Mouse (Mus musculus): ENCODE measurements around the gene 1700025G04Rik. TPM values are rescaled to one million over a fixed set of nuclear protein-coding genes. Genes with fewer than 3 reads are reported as not detected.

The 1700025G04Rik gene
- polyA plus RNA-seq, 1 experiment from 2014 or later = 29.3 TPM

DNA sequence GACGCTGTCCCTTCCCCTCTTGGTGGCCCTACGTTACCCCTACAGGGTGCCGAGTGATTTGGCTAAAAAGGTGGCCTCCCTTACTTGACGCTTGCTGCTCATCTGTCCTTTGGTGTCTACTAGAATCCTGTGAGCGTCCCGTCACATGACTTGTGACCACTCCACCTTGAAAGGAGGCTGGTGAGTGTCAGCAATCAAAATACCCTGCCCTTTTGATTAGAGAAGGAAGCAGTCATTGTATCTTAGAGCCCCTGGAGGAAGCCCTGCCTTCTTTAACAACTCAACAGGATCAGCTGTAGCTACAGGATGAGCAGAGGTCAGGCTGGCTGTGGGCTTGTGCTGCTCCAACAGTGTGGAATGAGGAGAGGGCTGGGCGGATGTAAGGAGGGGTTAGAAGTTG, 190.0 kb downstream of the 1700025G04Rik start:
- ATAC-seq (replicated peaks; ENCODE audit: insufficient number of reproducible peaks, low FRiP score, low TSS enrichment, low read depth) (no peak), DNase-seq (ENCODE audit: low spot score) (no peak)
- no peak overlapping the region for H3K4me2 ChIP-seq (ENCODE audit: low read depth, low read length)
- H3K9me3 ChIP-seq (replicated peaks; ENCODE audit: control insufficient read depth, low read length) = no peaks in the 10 kb centered on the region
- WGBS = 78% methylated on average over 7 of the region's 7 CpGs
- no peaks in the 10 kb centered on the region for H3K4me1 ChIP-seq (ENCODE audit: control insufficient read depth, insufficient read depth, low read length)
- no peaks in the 10 kb centered on the region for H3K27me3 ChIP-seq (ENCODE audit: control insufficient read depth, insufficient read depth, low read length)
- no peaks in the 10 kb centered on the region for H3K36me3 ChIP-seq (replicated peaks; ENCODE audit: control insufficient read depth, insufficient read depth, low read depth, low read length)
- no peak overlapping the region for H3K27ac ChIP-seq (replicated peaks; ENCODE audit: low read depth, low read length)
- no peak overlapping the region for H3K4me3 ChIP-seq (ENCODE audit: low read depth, low read length)
- no peak overlapping the region for H3K9ac ChIP-seq (replicated peaks; ENCODE audit: low read length)

DNA sequence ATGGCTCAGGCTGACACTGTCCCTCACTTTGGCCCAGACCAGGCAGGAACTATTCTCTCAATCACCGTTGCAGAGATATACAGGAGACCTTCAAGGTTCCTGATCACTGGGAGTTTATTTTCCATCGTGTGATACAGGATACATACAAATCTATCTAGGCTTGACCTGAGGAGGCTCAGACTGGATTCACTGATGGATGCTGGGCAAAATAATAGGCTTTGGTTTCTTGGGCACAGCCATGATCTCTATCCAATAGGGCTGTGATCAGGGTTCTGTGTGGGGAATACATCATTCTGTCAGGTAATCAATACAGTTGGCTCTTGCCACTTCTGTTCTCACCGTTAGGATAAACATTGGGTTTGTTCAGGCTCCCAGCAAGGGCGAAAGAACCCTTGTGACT, 194.5 kb downstream of the 1700025G04Rik start:
- no peak overlapping the region for H3K9ac ChIP-seq (replicated peaks; ENCODE audit: low read length)
- H3K36me3 ChIP-seq (replicated peaks; ENCODE audit: control insufficient read depth, insufficient read depth, low read depth, low read length) = no peaks in the 10 kb centered on the region
- no peaks in the 10 kb centered on the region for H3K4me1 ChIP-seq (ENCODE audit: control insufficient read depth, insufficient read depth, low read length)
- 81% methylated on average over 4 of the region's 4 CpGs for WGBS
- no peak overlapping the region for H3K4me2 ChIP-seq (ENCODE audit: low read depth, low read length)
- H3K27me3 ChIP-seq (ENCODE audit: control insufficient read depth, insufficient read depth, low read length) = no peaks in the 10 kb centered on the region
- ATAC-seq (replicated peaks; ENCODE audit: insufficient number of reproducible peaks, low FRiP score, low TSS enrichment, low read depth) = no peak
- no peak overlapping the region for H3K4me3 ChIP-seq (ENCODE audit: low read depth, low read length)
- no peaks in the 10 kb centered on the region for H3K9me3 ChIP-seq (replicated peaks; ENCODE audit: control insufficient read depth, low read length)
- no peak overlapping the region for H3K27ac ChIP-seq (replicated peaks; ENCODE audit: low read depth, low read length)
- no peak for DNase-seq (ENCODE audit: low spot score)

DNA sequence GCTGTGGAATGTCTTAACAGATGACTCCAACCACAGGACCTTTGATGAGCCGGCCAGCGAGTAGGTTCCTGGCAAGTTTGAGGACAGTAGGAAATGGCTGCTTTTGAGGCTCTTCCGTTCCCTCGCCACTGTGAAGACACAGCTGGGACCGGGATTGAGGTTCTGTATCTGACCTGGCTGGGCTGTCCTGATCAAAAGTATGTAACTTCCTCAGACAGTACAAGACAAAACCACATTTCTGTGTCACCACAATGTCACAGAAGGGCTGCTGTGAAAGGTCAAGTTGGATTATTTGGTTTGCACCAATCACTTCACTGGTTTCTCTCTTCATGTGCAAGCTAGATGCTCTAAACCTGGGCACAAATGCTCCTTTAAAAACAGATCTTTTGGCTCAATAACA, 195.9 kb downstream of the 1700025G04Rik start:
- DNase-seq (ENCODE audit: low spot score) = no peak
- Histone ChIP-seq H3K36me3 (replicated peaks; ENCODE audit: control insufficient read depth, insufficient read depth, low read depth, low read length) (no peaks in the 10 kb centered on the region), H3K9me3 (replicated peaks; ENCODE audit: control insufficient read depth, low read length) (no peaks in the 10 kb centered on the region), H3K4me2 (ENCODE audit: low read depth, low read length) (no peak overlapping the region), H3K9ac (replicated peaks; ENCODE audit: low read length) (no peak overlapping the region), H3K4me1 (ENCODE audit: control insufficient read depth, insufficient read depth, low read length) (no peaks in the 10 kb centered on the region), H3K4me3 (ENCODE audit: low read depth, low read length) (no peak overlapping the region), H3K27me3 (ENCODE audit: control insufficient read depth, insufficient read depth, low read length) (no peaks in the 10 kb centered on the region), H3K27ac (replicated peaks; ENCODE audit: low read depth, low read length) (no peak overlapping the region)
- 92% methylated on average over 5 of the region's 5 CpGs for WGBS
- ATAC-seq (replicated peaks; ENCODE audit: insufficient number of reproducible peaks, low FRiP score, low TSS enrichment, low read depth) = no peak

DNA sequence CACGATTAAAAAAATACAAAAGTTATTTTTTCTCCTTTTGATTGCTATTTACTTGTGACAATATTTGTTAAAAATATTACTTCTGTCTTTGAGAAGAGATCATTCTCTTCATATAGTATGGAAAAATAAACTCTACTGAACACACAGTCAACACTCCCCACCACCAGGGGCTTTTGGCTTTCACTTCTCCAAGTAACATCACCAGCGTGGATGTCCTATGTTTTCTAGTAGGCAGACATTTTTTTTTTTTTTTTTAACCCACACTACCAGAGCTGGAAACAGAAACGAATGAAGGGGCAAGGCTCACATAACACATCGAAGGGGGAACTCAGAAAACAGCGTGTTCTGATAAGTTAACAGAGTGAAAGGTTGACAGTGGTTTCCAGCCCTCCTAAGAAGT, 197.9 kb downstream of the 1700025G04Rik start:
- Histone ChIP-seq H3K4me3 (ENCODE audit: low read depth, low read length) (no peak overlapping the region), H3K4me2 (ENCODE audit: low read depth, low read length) (no peak overlapping the region), H3K27ac (replicated peaks; ENCODE audit: low read depth, low read length) (no peak overlapping the region), H3K27me3 (ENCODE audit: control insufficient read depth, insufficient read depth, low read length) (no peaks in the 10 kb centered on the region), H3K9me3 (replicated peaks; ENCODE audit: control insufficient read depth, low read length) (no peaks in the 10 kb centered on the region), H3K36me3 (replicated peaks; ENCODE audit: control insufficient read depth, insufficient read depth, low read depth, low read length) (no peaks in the 10 kb centered on the region), H3K4me1 (ENCODE audit: control insufficient read depth, insufficient read depth, low read length) (no peaks in the 10 kb centered on the region), H3K9ac (replicated peaks; ENCODE audit: low read length) (no peak overlapping the region)
- WGBS = 88% methylated on average over 5 of the region's 5 CpGs
- no peak for ATAC-seq (replicated peaks; ENCODE audit: insufficient number of reproducible peaks, low FRiP score, low TSS enrichment, low read depth)
- DNase-seq (ENCODE audit: low spot score) = no peak

DNA sequence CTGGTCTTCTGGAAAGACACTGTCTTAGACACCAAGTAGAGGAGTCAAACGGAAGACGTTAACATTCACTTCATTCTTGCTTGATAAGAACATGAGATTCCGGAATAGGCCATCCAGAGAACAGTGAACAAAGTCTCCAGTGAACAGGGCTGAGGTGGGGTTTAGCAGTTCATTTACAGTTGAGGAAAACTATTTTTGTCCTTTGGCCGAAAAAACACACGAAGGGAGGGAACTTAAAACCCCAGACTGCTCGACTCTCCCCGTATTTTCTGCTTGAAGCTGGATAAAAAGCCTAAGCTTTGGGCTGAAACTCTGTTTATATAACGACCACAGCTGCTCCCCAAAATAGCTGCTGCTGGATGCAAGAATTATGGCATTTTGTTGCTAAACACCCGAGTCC, 198.7 kb downstream of the 1700025G04Rik start:
- no peak overlapping the region for H3K27ac ChIP-seq (replicated peaks; ENCODE audit: low read depth, low read length)

DNA sequence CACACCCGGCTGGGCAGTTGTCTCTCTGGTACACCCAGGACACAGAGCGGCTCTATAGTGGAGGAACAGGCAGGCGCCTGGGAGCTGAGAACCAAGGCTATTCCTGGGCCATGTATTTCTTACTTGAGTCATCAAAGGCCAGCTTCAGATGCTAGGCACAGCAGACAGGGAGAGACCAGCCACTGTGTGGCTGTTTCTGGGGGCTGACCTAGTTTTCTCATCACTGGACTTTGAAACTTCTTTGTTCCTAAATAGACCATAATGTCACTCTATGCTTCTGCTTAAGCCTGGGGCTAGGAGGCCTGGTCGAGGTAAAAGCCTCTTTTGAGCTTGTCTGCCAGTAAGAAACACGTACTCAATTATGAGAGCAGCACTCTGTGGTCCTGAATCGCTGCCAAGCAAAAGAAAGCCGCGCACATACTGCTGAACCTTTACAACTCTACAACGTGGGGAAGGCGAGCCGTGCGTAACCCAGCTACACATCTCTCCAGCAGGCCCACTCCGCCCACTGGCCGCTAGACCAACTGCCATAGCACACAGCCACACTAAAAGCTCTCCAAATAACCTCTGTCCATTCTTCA, 199.8 kb downstream of the 1700025G04Rik start:
- Histone ChIP-seq H3K4me3 (ENCODE audit: low read depth, low read length) (no peak overlapping the region), H3K27me3 (ENCODE audit: control insufficient read depth, insufficient read depth, low read length) (no peaks in the 10 kb centered on the region), H3K9ac (replicated peaks; ENCODE audit: low read length) (no peak overlapping the region), H3K4me2 (ENCODE audit: low read depth, low read length) (no peak overlapping the region), H3K9me3 (replicated peaks; ENCODE audit: control insufficient read depth, low read length) (no peaks in the 10 kb centered on the region), H3K4me1 (ENCODE audit: control insufficient read depth, insufficient read depth, low read length) (no peaks in the 10 kb centered on the region), H3K36me3 (replicated peaks; ENCODE audit: control insufficient read depth, insufficient read depth, low read depth, low read length) (no peaks in the 10 kb centered on the region), H3K27ac (replicated peaks; ENCODE audit: low read depth, low read length) (no peak overlapping the region)
- 67% methylated on average over 14 of the region's 14 CpGs for WGBS
- no peak for ATAC-seq (replicated peaks; ENCODE audit: insufficient number of reproducible peaks, low FRiP score, low TSS enrichment, low read depth)
- no peak for DNase-seq (ENCODE audit: low spot score)

More for the DNA sequence above, 198.7 kb downstream of the 1700025G04Rik start:
- DNase-seq (ENCODE audit: low spot score) (no peak), ATAC-seq (replicated peaks; ENCODE audit: insufficient number of reproducible peaks, low FRiP score, low TSS enrichment, low read depth) (no peak)
- Histone ChIP-seq H3K9ac (replicated peaks; ENCODE audit: low read length) (no peak overlapping the region), H3K4me3 (ENCODE audit: low read depth, low read length) (no peak overlapping the region), H3K9me3 (replicated peaks; ENCODE audit: control insufficient read depth, low read length) (no peaks in the 10 kb centered on the region), H3K4me2 (ENCODE audit: low read depth, low read length) (no peak overlapping the region), H3K36me3 (replicated peaks; ENCODE audit: control insufficient read depth, insufficient read depth, low read depth, low read length) (no peaks in the 10 kb centered on the region), H3K27me3 (ENCODE audit: control insufficient read depth, insufficient read depth, low read length) (no peaks in the 10 kb centered on the region), H3K4me1 (ENCODE audit: control insufficient read depth, insufficient read depth, low read length) (no peaks in the 10 kb centered on the region)
- 86% methylated on average over 9 of the region's 9 CpGs for WGBS

DNA sequence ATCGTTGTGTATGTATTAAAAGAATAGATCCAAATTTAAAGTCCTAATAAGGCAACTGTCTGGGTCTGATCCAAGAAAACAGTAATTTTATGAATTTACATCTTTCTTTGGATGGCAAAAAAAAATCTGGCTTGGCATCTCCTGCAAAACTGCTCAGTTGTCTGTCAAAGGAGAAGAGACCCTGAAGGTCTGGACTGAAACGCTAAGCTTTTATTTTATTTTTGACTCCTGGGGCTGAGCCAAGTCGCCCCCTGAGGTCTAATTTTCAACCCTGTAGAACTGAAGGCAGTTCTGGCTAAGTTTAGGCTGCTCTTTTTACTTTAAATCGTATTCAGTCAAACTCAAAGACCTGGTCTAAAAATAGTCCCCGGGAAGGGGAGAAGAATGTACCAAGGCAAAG, 202.3 kb downstream of the 1700025G04Rik start:
- no peak overlapping the region for H3K27ac ChIP-seq (replicated peaks; ENCODE audit: low read depth, low read length)
- ATAC-seq (replicated peaks; ENCODE audit: insufficient number of reproducible peaks, low FRiP score, low TSS enrichment, low read depth) = no peak
- H3K9me3 ChIP-seq (replicated peaks; ENCODE audit: control insufficient read depth, low read length) = no peaks in the 10 kb centered on the region
- WGBS = 79% methylated on average over 5 of the region's 5 CpGs
- H3K36me3 ChIP-seq (replicated peaks; ENCODE audit: control insufficient read depth, insufficient read depth, low read depth, low read length) = no peaks in the 10 kb centered on the region
- DNase-seq (ENCODE audit: low spot score) = no peak
- H3K4me1 ChIP-seq (ENCODE audit: control insufficient read depth, insufficient read depth, low read length) = no peaks in the 10 kb centered on the region
- no peak overlapping the region for H3K9ac ChIP-seq (replicated peaks; ENCODE audit: low read length)
- no peak overlapping the region for H3K4me3 ChIP-seq (ENCODE audit: low read depth, low read length)
- H3K4me2 ChIP-seq (ENCODE audit: low read depth, low read length) = no peak overlapping the region
- no peaks in the 10 kb centered on the region for H3K27me3 ChIP-seq (ENCODE audit: control insufficient read depth, insufficient read depth, low read length)

DNA sequence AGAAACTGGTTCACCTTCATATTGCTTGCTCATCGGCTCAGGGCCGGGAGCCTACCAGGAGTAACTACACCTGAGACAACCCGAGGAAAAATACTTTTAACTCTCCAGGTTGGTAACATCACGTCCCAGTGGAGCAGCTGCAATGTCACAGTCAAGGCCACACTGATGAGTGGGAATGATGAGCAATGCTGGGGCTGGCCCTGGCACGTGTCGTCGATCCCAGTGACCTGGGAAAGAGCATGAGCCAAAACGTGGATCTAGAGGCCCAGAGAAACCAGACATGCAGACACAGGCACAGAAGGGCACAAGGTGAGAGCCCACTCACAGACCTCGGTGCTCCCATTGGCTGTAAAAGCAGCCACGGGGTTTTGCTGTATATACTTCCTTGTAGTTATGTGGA, 202.8 kb downstream of the 1700025G04Rik start:
- Histone ChIP-seq H3K27me3 (ENCODE audit: control insufficient read depth, insufficient read depth, low read length) (no peaks in the 10 kb centered on the region), H3K4me3 (ENCODE audit: low read depth, low read length) (no peak overlapping the region), H3K4me2 (ENCODE audit: low read depth, low read length) (no peak overlapping the region), H3K27ac (replicated peaks; ENCODE audit: low read depth, low read length) (no peak overlapping the region), H3K36me3 (replicated peaks; ENCODE audit: control insufficient read depth, insufficient read depth, low read depth, low read length) (no peaks in the 10 kb centered on the region), H3K9me3 (replicated peaks; ENCODE audit: control insufficient read depth, low read length) (no peaks in the 10 kb centered on the region), H3K4me1 (ENCODE audit: control insufficient read depth, insufficient read depth, low read length) (no peaks in the 10 kb centered on the region), H3K9ac (replicated peaks; ENCODE audit: low read length) (no peak overlapping the region)
- ATAC-seq (replicated peaks; ENCODE audit: insufficient number of reproducible peaks, low FRiP score, low TSS enrichment, low read depth) = no peak
- WGBS = 88% methylated on average over 10 of the region's 10 CpGs
- no peak for DNase-seq (ENCODE audit: low spot score)

Measured in embryonic facial prominence, embryonic 11.5 days (tissue).